Mouse (Mus musculus): ENCODE measurements at regions not wholly inside any gene's neighbourhood (a gene's known extent, or its start where the extent isn't known, plus 50 kb on each side); places are given as distances from the start of the nearest gene placed in this dataset.

- no peak for ATAC-seq (ENCODE audit: low read depth)
- WGBS, result 82% methylated on average over 1 of the region's 1 CpGs
- no peak overlapping the region for H3K9ac ChIP-seq (ENCODE audit: low read length)
Measured at GRCm38 (mm10) chr7:110679916-110680315, 52.5 kb downstream of the Adm start.

GRCm38 (mm10) chr7:110682911-110683310 is 55.5 kb downstream of the Adm start:
- H3K9me3 ChIP-seq (ENCODE audit: control insufficient read depth, low read length), result peaks cover 2% of the 10 kb centered on the region; the same call in 1 of the 2 replicates
- no peak overlapping the region for H3K9ac ChIP-seq (ENCODE audit: low read length)
- no peak overlapping the region for H3K4me3 ChIP-seq (ENCODE audit: low read length)
- no peak overlapping the region for H3K27ac ChIP-seq (ENCODE audit: low read length)
- H3K27me3 ChIP-seq (ENCODE audit: control insufficient read depth, insufficient read depth, low read depth, low read length), result no peaks in the 10 kb centered on the region
- no peak for ATAC-seq (ENCODE audit: low read depth)
- H3K4me2 ChIP-seq (ENCODE audit: low read depth, low read length), result no peak overlapping the region
- 71% methylated on average over 4 of the region's 4 CpGs for WGBS
- H3K36me3 ChIP-seq (ENCODE audit: control insufficient read depth, insufficient read depth, low read length), result no peaks in the 10 kb centered on the region
- H3K4me1 ChIP-seq (replicated peaks; ENCODE audit: control insufficient read depth, insufficient read depth, low read length), result no peaks in the 10 kb centered on the region

More at GRCm38 (mm10) chr7:110679916-110680315, 52.5 kb downstream of the Adm start:
- H3K4me1 ChIP-seq (replicated peaks; ENCODE audit: control insufficient read depth, insufficient read depth, low read length), result no peaks in the 10 kb centered on the region
- H3K9me3 ChIP-seq (ENCODE audit: control insufficient read depth, low read length), result peaks cover 2% of the 10 kb centered on the region; the same call in 1 of the 2 replicates
- no peak overlapping the region for H3K4me3 ChIP-seq (ENCODE audit: low read length)
- no peaks in the 10 kb centered on the region for H3K27me3 ChIP-seq (ENCODE audit: control insufficient read depth, insufficient read depth, low read depth, low read length)
- no peak overlapping the region for H3K27ac ChIP-seq (ENCODE audit: low read length)
- H3K4me2 ChIP-seq (ENCODE audit: low read depth, low read length), result no peak overlapping the region
- no peaks in the 10 kb centered on the region for H3K36me3 ChIP-seq (ENCODE audit: control insufficient read depth, insufficient read depth, low read length)

GRCm38 (mm10) chr7:110688884-110689681 is 61.6 kb downstream of the Adm start:
- 19% methylated on average over 14 of the region's 14 CpGs for WGBS
- no peaks in the 10 kb centered on the region for H3K36me3 ChIP-seq (ENCODE audit: control insufficient read depth, insufficient read depth, low read length)
- peaks cover 7% of the 10 kb centered on the region for H3K4me1 ChIP-seq (replicated peaks; ENCODE audit: control insufficient read depth, insufficient read depth, low read length)
- peak overlapping the region; percentile 33 for H3K4me2 ChIP-seq (ENCODE audit: low read depth, low read length)
- H3K9ac ChIP-seq (ENCODE audit: low read length), result no peak overlapping the region
- peak overlapping the region; percentile 76 for H3K27ac ChIP-seq (ENCODE audit: low read length)
- H3K9me3 ChIP-seq (ENCODE audit: control insufficient read depth, low read length), result peaks cover 2% of the 10 kb centered on the region; the same call in 1 of the 2 replicates
- no peaks in the 10 kb centered on the region for H3K27me3 ChIP-seq (ENCODE audit: control insufficient read depth, insufficient read depth, low read depth, low read length)
- ATAC-seq (ENCODE audit: low read depth), result peak; percentile 88
- H3K4me3 ChIP-seq (ENCODE audit: low read length), result 0 out of 2 replicates have a peak overlapping the region, but pooled peaks have one; percentile 9

- Histone ChIP-seq H3K27me3 (ENCODE audit: control insufficient read depth, insufficient read depth, low read depth, low read length) (no peaks in the 10 kb centered on the region), H3K9ac (ENCODE audit: low read length) (no peak overlapping the region), H3K4me2 (ENCODE audit: low read depth, low read length) (no peak overlapping the region), H3K4me1 (replicated peaks; ENCODE audit: control insufficient read depth, insufficient read depth, low read length) (peaks cover 7% of the 10 kb centered on the region), H3K4me3 (ENCODE audit: low read length) (no peak overlapping the region), H3K27ac (ENCODE audit: low read length) (no peak overlapping the region), H3K36me3 (ENCODE audit: control insufficient read depth, insufficient read depth, low read length) (no peaks in the 10 kb centered on the region), H3K9me3 (ENCODE audit: control insufficient read depth, low read length) (no peaks in the 10 kb centered on the region)
- ATAC-seq (ENCODE audit: low read depth), result no peak
- WGBS, result 91% methylated on average over 2 of the region's 2 CpGs
Measured at GRCm38 (mm10) chr7:110690241-110690640, 62.8 kb downstream of the Adm start.

- H3K36me3 ChIP-seq (ENCODE audit: control insufficient read depth, insufficient read depth, low read length), result no peaks in the 10 kb centered on the region
- H3K4me2 ChIP-seq (ENCODE audit: low read depth, low read length), result no peak overlapping the region
- no peaks in the 10 kb centered on the region for H3K9me3 ChIP-seq (ENCODE audit: control insufficient read depth, low read length)
- no peak overlapping the region for H3K27ac ChIP-seq (ENCODE audit: low read length)
- no peaks in the 10 kb centered on the region for H3K27me3 ChIP-seq (ENCODE audit: control insufficient read depth, insufficient read depth, low read depth, low read length)
- peaks cover 7% of the 10 kb centered on the region for H3K4me1 ChIP-seq (replicated peaks; ENCODE audit: control insufficient read depth, insufficient read depth, low read length)
- 60% methylated on average over 9 of the region's 9 CpGs for WGBS
- ATAC-seq (ENCODE audit: low read depth), result peak; percentile 79
- no peak overlapping the region for H3K4me3 ChIP-seq (ENCODE audit: low read length)
- no peak overlapping the region for H3K9ac ChIP-seq (ENCODE audit: low read length)
Measured at GRCm38 (mm10) chr7:110690856-110691255, 63.4 kb downstream of the Adm start.

- no peak for ATAC-seq (ENCODE audit: low read depth)
- Histone ChIP-seq H3K4me1 (replicated peaks; ENCODE audit: control insufficient read depth, insufficient read depth, low read length) (peaks cover 3% of the 10 kb centered on the region), H3K9me3 (ENCODE audit: control insufficient read depth, low read length) (no peaks in the 10 kb centered on the region), H3K27ac (ENCODE audit: low read length) (no peak overlapping the region), H3K27me3 (ENCODE audit: control insufficient read depth, insufficient read depth, low read depth, low read length) (no peaks in the 10 kb centered on the region), H3K4me2 (ENCODE audit: low read depth, low read length) (no peak overlapping the region), H3K36me3 (ENCODE audit: control insufficient read depth, insufficient read depth, low read length) (no peaks in the 10 kb centered on the region), H3K4me3 (ENCODE audit: low read length) (no peak overlapping the region), H3K9ac (ENCODE audit: low read length) (no peak overlapping the region)
- 61% methylated on average over 5 of the region's 5 CpGs for WGBS
Measured at GRCm38 (mm10) chr7:110694262-110694661, 66.8 kb downstream of the Adm start.

GRCm38 (mm10) chr7:110695729-110696128 is 68.3 kb downstream of the Adm start:
- no peak overlapping the region for H3K4me3 ChIP-seq (ENCODE audit: low read length)
- H3K27ac ChIP-seq (ENCODE audit: low read length), result no peak overlapping the region
- no peak overlapping the region for H3K9ac ChIP-seq (ENCODE audit: low read length)
- H3K9me3 ChIP-seq (ENCODE audit: control insufficient read depth, low read length), result no peaks in the 10 kb centered on the region
- H3K36me3 ChIP-seq (ENCODE audit: control insufficient read depth, insufficient read depth, low read length), result no peaks in the 10 kb centered on the region
- H3K27me3 ChIP-seq (ENCODE audit: control insufficient read depth, insufficient read depth, low read depth, low read length), result no peaks in the 10 kb centered on the region
- H3K4me2 ChIP-seq (ENCODE audit: low read depth, low read length), result no peak overlapping the region
- no peaks in the 10 kb centered on the region for H3K4me1 ChIP-seq (replicated peaks; ENCODE audit: control insufficient read depth, insufficient read depth, low read length)
- 58% methylated on average over 8 of the region's 8 CpGs for WGBS
- ATAC-seq (ENCODE audit: low read depth), result no peak

GRCm38 (mm10) chr7:110698211-110699153 is 69.5 kb upstream of the Ampd3 start:
- Histone ChIP-seq H3K4me1 (replicated peaks; ENCODE audit: control insufficient read depth, insufficient read depth, low read length) (no peaks in the 10 kb centered on the region), H3K4me3 (ENCODE audit: low read length) (no peak overlapping the region)
- no peak for ATAC-seq (ENCODE audit: low read depth)

GRCm38 (mm10) chr7:110699596-110699995 is 68.4 kb upstream of the Ampd3 start:
- H3K27ac ChIP-seq (ENCODE audit: low read length), result no peak overlapping the region
- H3K4me3 ChIP-seq (ENCODE audit: low read length), result no peak overlapping the region
- no peaks in the 10 kb centered on the region for H3K36me3 ChIP-seq (ENCODE audit: control insufficient read depth, insufficient read depth, low read length)
- H3K4me2 ChIP-seq (ENCODE audit: low read depth, low read length), result no peak overlapping the region
- H3K27me3 ChIP-seq (ENCODE audit: control insufficient read depth, insufficient read depth, low read depth, low read length), result no peaks in the 10 kb centered on the region
- H3K9ac ChIP-seq (ENCODE audit: low read length), result no peak overlapping the region
- WGBS, result 80% methylated on average over 11 of the region's 11 CpGs
- no peak for ATAC-seq (ENCODE audit: low read depth)
- no peaks in the 10 kb centered on the region for H3K9me3 ChIP-seq (ENCODE audit: control insufficient read depth, low read length)
- no peaks in the 10 kb centered on the region for H3K4me1 ChIP-seq (replicated peaks; ENCODE audit: control insufficient read depth, insufficient read depth, low read length)

More at GRCm38 (mm10) chr7:110698211-110699153, 69.5 kb upstream of the Ampd3 start:
- no peak overlapping the region for H3K9ac ChIP-seq (ENCODE audit: low read length)
- H3K27me3 ChIP-seq (ENCODE audit: control insufficient read depth, insufficient read depth, low read depth, low read length), result no peaks in the 10 kb centered on the region
- H3K4me2 ChIP-seq (ENCODE audit: low read depth, low read length), result no peak overlapping the region
- no peak overlapping the region for H3K27ac ChIP-seq (ENCODE audit: low read length)
- H3K9me3 ChIP-seq (ENCODE audit: control insufficient read depth, low read length), result no peaks in the 10 kb centered on the region
- WGBS, result 79% methylated on average over 17 of the region's 17 CpGs
- no peaks in the 10 kb centered on the region for H3K36me3 ChIP-seq (ENCODE audit: control insufficient read depth, insufficient read depth, low read length)

Data from lung, embryonic 16.5 days (tissue).